Mouse (Mus musculus) liver, embryonic 14.5 days (tissue): Measurements from ENCODE around the gene Rpl41.

Source experiments
- CTCF ChIP-seq: IDR thresholded peaks from 2 replicates; pipeline ENCODE4 v1.5.1; 2016; ENCODE audit warnings: antibody characterized with exemption, low read depth, control low read depth
- EP300 ChIP-seq: IDR thresholded peaks from 2 replicates; pipeline ENCODE4 v1.6.1; 2016; ENCODE audit warnings: antibody characterized with exemption, low read depth

- TF ChIP-seq CTCF (peak; percentile 43), EP300 (0 out of 2 replicates have a peak, but pooled peaks have one; percentile 0)
These were observed 16.9 kb upstream of the Rpl41 start, which contains the start of gene Pa2g4 for GRCm38 (mm10) chr10:128565788-128566531.
